Mouse (Mus musculus): ENCODE data around the gene Slc12a8.

DNA sequence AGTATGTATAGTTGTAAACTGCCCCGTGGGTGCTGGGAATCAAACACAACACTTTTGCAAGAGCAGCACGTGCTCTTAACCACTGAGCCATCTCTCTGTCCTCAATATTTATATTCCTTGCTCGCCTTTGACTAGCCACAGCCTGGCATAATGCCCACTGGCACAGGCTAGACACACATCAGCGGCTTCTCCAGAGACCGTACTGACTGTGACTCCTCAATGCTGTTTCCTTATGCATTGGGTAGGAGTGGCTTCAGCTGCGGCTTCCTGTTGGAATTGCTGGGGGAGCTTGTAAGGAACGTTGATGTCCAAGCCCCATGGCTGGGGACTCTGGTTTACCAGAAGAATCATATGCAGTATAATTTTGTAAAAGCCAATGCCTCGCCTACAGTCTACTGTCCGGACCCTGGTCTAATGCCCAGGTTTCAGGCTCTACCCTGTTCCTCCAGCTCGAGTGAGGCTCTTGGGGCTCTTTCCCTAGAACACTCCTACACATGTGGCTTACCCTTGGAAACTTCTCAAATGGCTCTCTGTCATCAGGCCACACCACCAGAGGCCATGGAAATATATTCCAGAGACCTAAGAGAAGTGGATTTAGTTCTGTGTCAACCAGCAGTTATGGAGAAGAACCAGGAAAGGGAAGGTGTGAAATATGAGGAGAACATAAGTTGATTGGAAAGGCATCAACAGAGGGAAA lies 158.2 kb downstream of the Slc12a8 start:
- TF ChIP-seq CTCF (IDR thresholded peaks at IDR 0.05; ENCODE audit: low read depth, low read length) (no peak), POLR2AphosphoS5 (IDR thresholded peaks at IDR 0.05; ENCODE audit: insufficient replicate concordance, low read depth, low read length) (no peak), GATA1 (IDR thresholded peaks at IDR 0.05; ENCODE audit: borderline replicate concordance, low read length) (no peak)
